Mouse (Mus musculus): ENCODE results near the gene Nova1. TPM values are rescaled to one million over a fixed set of nuclear protein-coding genes. Genes with fewer than 3 reads are reported as not detected.

The Nova1 gene
- polyA plus RNA-seq, 1 experiment from 2014 or later = 0.56 TPM

GRCm38 (mm10) chr12:46719076-46719475, 99.7 kb downstream of the Nova1 start:
- Histone ChIP-seq H3K9me3 (ENCODE audit: control insufficient read depth, low read length) (no peaks in the 10 kb centered on the region), H3K4me2 (ENCODE audit: low read depth, low read length) (no peak overlapping the region), H3K27me3 (replicated peaks; ENCODE audit: control insufficient read depth, insufficient read depth, low read length) (no peaks in the 10 kb centered on the region), H3K36me3 (ENCODE audit: control insufficient read depth, insufficient read depth, low read length) (no peaks in the 10 kb centered on the region), H3K27ac (ENCODE audit: low read length) (no peak overlapping the region), H3K4me1 (ENCODE audit: control insufficient read depth, insufficient read depth, low read length) (no peaks in the 10 kb centered on the region), H3K4me3 (ENCODE audit: low read length) (no peak overlapping the region), H3K9ac (ENCODE audit: low read depth, low read length) (no peak overlapping the region)
- no peak for ATAC-seq
- 90% methylated on average over 4 of the region's 4 CpGs for WGBS

GRCm38 (mm10) chr12:46710094-46710493, 108.6 kb downstream of the Nova1 start:
- H3K27ac ChIP-seq (ENCODE audit: low read length) = no peak overlapping the region
- no peaks in the 10 kb centered on the region for H3K9me3 ChIP-seq (ENCODE audit: control insufficient read depth, low read length)
- no peaks in the 10 kb centered on the region for H3K27me3 ChIP-seq (replicated peaks; ENCODE audit: control insufficient read depth, insufficient read depth, low read length)

GRCm38 (mm10) chr12:46709475-46709874, 109.3 kb downstream of the Nova1 start:
- no peaks in the 10 kb centered on the region for H3K36me3 ChIP-seq (ENCODE audit: control insufficient read depth, insufficient read depth, low read length)
- no peak overlapping the region for H3K4me2 ChIP-seq (ENCODE audit: low read depth, low read length)
- 83% methylated on average over 7 of the region's 7 CpGs for WGBS
- no peak overlapping the region for H3K4me3 ChIP-seq (ENCODE audit: low read length)
- no peak overlapping the region for H3K9ac ChIP-seq (ENCODE audit: low read depth, low read length)
- no peaks in the 10 kb centered on the region for H3K9me3 ChIP-seq (ENCODE audit: control insufficient read depth, low read length)
- no peaks in the 10 kb centered on the region for H3K4me1 ChIP-seq (ENCODE audit: control insufficient read depth, insufficient read depth, low read length)
- no peak for ATAC-seq
- H3K27ac ChIP-seq (ENCODE audit: low read length) = no peak overlapping the region
- H3K27me3 ChIP-seq (replicated peaks; ENCODE audit: control insufficient read depth, insufficient read depth, low read length) = no peaks in the 10 kb centered on the region

More at GRCm38 (mm10) chr12:46710094-46710493, 108.6 kb downstream of the Nova1 start:
- Histone ChIP-seq H3K4me2 (ENCODE audit: low read depth, low read length) (no peak overlapping the region), H3K4me1 (ENCODE audit: control insufficient read depth, insufficient read depth, low read length) (no peaks in the 10 kb centered on the region), H3K4me3 (ENCODE audit: low read length) (no peak overlapping the region), H3K9ac (ENCODE audit: low read depth, low read length) (no peak overlapping the region), H3K36me3 (ENCODE audit: control insufficient read depth, insufficient read depth, low read length) (no peaks in the 10 kb centered on the region)
- no peak for ATAC-seq
- 75% methylated on average over 2 of the region's 2 CpGs for WGBS

GRCm38 (mm10) chr12:46700202-46700601, 118.5 kb downstream of the Nova1 start:
- Histone ChIP-seq H3K9ac (ENCODE audit: low read depth, low read length) (no peak overlapping the region), H3K4me2 (ENCODE audit: low read depth, low read length) (no peak overlapping the region), H3K9me3 (ENCODE audit: control insufficient read depth, low read length) (no peaks in the 10 kb centered on the region), H3K4me3 (ENCODE audit: low read length) (no peak overlapping the region), H3K27me3 (replicated peaks; ENCODE audit: control insufficient read depth, insufficient read depth, low read length) (no peaks in the 10 kb centered on the region), H3K4me1 (ENCODE audit: control insufficient read depth, insufficient read depth, low read length) (no peaks in the 10 kb centered on the region), H3K36me3 (ENCODE audit: control insufficient read depth, insufficient read depth, low read length) (no peaks in the 10 kb centered on the region), H3K27ac (ENCODE audit: low read length) (no peak overlapping the region)
- WGBS = 79% methylated on average over 8 of the region's 8 CpGs
- ATAC-seq = no peak

- H3K27me3 ChIP-seq (replicated peaks; ENCODE audit: control insufficient read depth, insufficient read depth, low read length) = no peaks in the 10 kb centered on the region
- 63% methylated on average over 2 of the region's 2 CpGs for WGBS
- no peaks in the 10 kb centered on the region for H3K36me3 ChIP-seq (ENCODE audit: control insufficient read depth, insufficient read depth, low read length)
- H3K27ac ChIP-seq (ENCODE audit: low read length) = no peak overlapping the region
- no peaks in the 10 kb centered on the region for H3K4me1 ChIP-seq (ENCODE audit: control insufficient read depth, insufficient read depth, low read length)
- ATAC-seq = no peak
- no peak overlapping the region for H3K4me2 ChIP-seq (ENCODE audit: low read depth, low read length)
- no peaks in the 10 kb centered on the region for H3K9me3 ChIP-seq (ENCODE audit: control insufficient read depth, low read length)
- H3K4me3 ChIP-seq (ENCODE audit: low read length) = no peak overlapping the region
- no peak overlapping the region for H3K9ac ChIP-seq (ENCODE audit: low read depth, low read length)
Observed at GRCm38 (mm10) chr12:46676341-46676740, 142.4 kb downstream of the Nova1 start.

- Histone ChIP-seq H3K36me3 (ENCODE audit: control insufficient read depth, insufficient read depth, low read length) (no peaks in the 10 kb centered on the region), H3K9ac (ENCODE audit: low read depth, low read length) (no peak overlapping the region), H3K27ac (ENCODE audit: low read length) (no peak overlapping the region), H3K4me1 (ENCODE audit: control insufficient read depth, insufficient read depth, low read length) (no peaks in the 10 kb centered on the region), H3K4me3 (ENCODE audit: low read length) (no peak overlapping the region), H3K9me3 (ENCODE audit: control insufficient read depth, low read length) (no peaks in the 10 kb centered on the region), H3K4me2 (ENCODE audit: low read depth, low read length) (no peak overlapping the region), H3K27me3 (replicated peaks; ENCODE audit: control insufficient read depth, insufficient read depth, low read length) (no peaks in the 10 kb centered on the region)
- 64% methylated on average over 2 of the region's 2 CpGs for WGBS
- no peak for ATAC-seq
Observed at GRCm38 (mm10) chr12:46666706-46667105, 152.0 kb downstream of the Nova1 start.

- ATAC-seq = no peak
- 80% methylated on average over 5 of the region's 5 CpGs for WGBS
- no peaks in the 10 kb centered on the region for H3K36me3 ChIP-seq (ENCODE audit: control insufficient read depth, insufficient read depth, low read length)
- no peak overlapping the region for H3K4me2 ChIP-seq (ENCODE audit: low read depth, low read length)
- H3K9ac ChIP-seq (ENCODE audit: low read depth, low read length) = no peak overlapping the region
- no peaks in the 10 kb centered on the region for H3K9me3 ChIP-seq (ENCODE audit: control insufficient read depth, low read length)
- no peaks in the 10 kb centered on the region for H3K4me1 ChIP-seq (ENCODE audit: control insufficient read depth, insufficient read depth, low read length)
- H3K4me3 ChIP-seq (ENCODE audit: low read length) = no peak overlapping the region
- no peaks in the 10 kb centered on the region for H3K27me3 ChIP-seq (replicated peaks; ENCODE audit: control insufficient read depth, insufficient read depth, low read length)
- no peak overlapping the region for H3K27ac ChIP-seq (ENCODE audit: low read length)
Observed at GRCm38 (mm10) chr12:46646139-46646611, 172.6 kb downstream of the Nova1 start.

- Histone ChIP-seq H3K9me3 (ENCODE audit: control insufficient read depth, low read length) (no peaks in the 10 kb centered on the region), H3K4me2 (ENCODE audit: low read depth, low read length) (no peak overlapping the region), H3K9ac (ENCODE audit: low read depth, low read length) (no peak overlapping the region), H3K4me1 (ENCODE audit: control insufficient read depth, insufficient read depth, low read length) (no peaks in the 10 kb centered on the region), H3K36me3 (ENCODE audit: control insufficient read depth, insufficient read depth, low read length) (no peaks in the 10 kb centered on the region), H3K27ac (ENCODE audit: low read length) (no peak overlapping the region), H3K4me3 (ENCODE audit: low read length) (no peak overlapping the region), H3K27me3 (replicated peaks; ENCODE audit: control insufficient read depth, insufficient read depth, low read length) (no peaks in the 10 kb centered on the region)
- WGBS = 79% methylated on average over 6 of the region's 6 CpGs
- no peak for ATAC-seq
Observed at GRCm38 (mm10) chr12:46645365-46645962, 173.3 kb downstream of the Nova1 start.
